Mouse (Mus musculus): ENCODE measurements around the gene Tmem185b.
A peak's percentile ranks its signal among the peaks of the same experiment; 100 is the strongest.

Tmem185b gene

GRCm38 (mm10) chr1:119525689-119526591, at the start of gene Tmem185b:
Tmem185b (plus strand) TSS chr1:119526160.
- DNase-seq (ENCODE audit: low spot score) = peak; percentile 96

GRCm38 (mm10) chr1:119476905-119477353, 49.0 kb upstream of the Tmem185b start:
- DNase-seq (ENCODE audit: low spot score) = no peak

GRCm38 (mm10) chr1:119479641-119480040, 46.3 kb upstream of the Tmem185b start:
- DNase-seq (ENCODE audit: low spot score) = no peak

GRCm38 (mm10) chr1:119480678-119481077, 45.3 kb upstream of the Tmem185b start:
- no peak for DNase-seq (ENCODE audit: low spot score)

GRCm38 (mm10) chr1:119481205-119481932, 44.6 kb upstream of the Tmem185b start:
- DNase-seq (ENCODE audit: low spot score) = peak; percentile 52

- DNase-seq (ENCODE audit: low spot score) = no peak
Measured at GRCm38 (mm10) chr1:119482891-119483290, 43.1 kb upstream of the Tmem185b start.

GRCm38 (mm10) chr1:119484457-119484856, 41.5 kb upstream of the Tmem185b start:
- peak; percentile 27 for DNase-seq (ENCODE audit: low spot score)

GRCm38 (mm10) chr1:119485825-119486224, 40.1 kb upstream of the Tmem185b start:
- no peak for DNase-seq (ENCODE audit: low spot score)

- no peak for DNase-seq (ENCODE audit: low spot score)
Measured at GRCm38 (mm10) chr1:119487917-119488590, 37.9 kb upstream of the Tmem185b start.

GRCm38 (mm10) chr1:119490765-119491164, 35.2 kb upstream of the Tmem185b start:
- no peak for DNase-seq (ENCODE audit: low spot score)

- DNase-seq (ENCODE audit: low spot score) = peak; percentile 38
Measured at GRCm38 (mm10) chr1:119492097-119492496, 33.9 kb upstream of the Tmem185b start.

- DNase-seq (ENCODE audit: low spot score) = no peak
Measured at GRCm38 (mm10) chr1:119492505-119492904, 33.5 kb upstream of the Tmem185b start.

- DNase-seq (ENCODE audit: low spot score) = no peak
Measured at GRCm38 (mm10) chr1:119494024-119494711, 31.8 kb upstream of the Tmem185b start.

- DNase-seq (ENCODE audit: low spot score) = no peak
Measured at GRCm38 (mm10) chr1:119494712-119495395, 31.1 kb upstream of the Tmem185b start.

- DNase-seq (ENCODE audit: low spot score) = no peak
Measured at GRCm38 (mm10) chr1:119495396-119495775, 30.6 kb upstream of the Tmem185b start.

- no peak for DNase-seq (ENCODE audit: low spot score)
Measured at GRCm38 (mm10) chr1:119497346-119498004, 28.5 kb upstream of the Tmem185b start.

GRCm38 (mm10) chr1:119498536-119499231, 27.3 kb upstream of the Tmem185b start:
- peak; percentile 57 for DNase-seq (ENCODE audit: low spot score)

- no peak for DNase-seq (ENCODE audit: low spot score)
Measured at GRCm38 (mm10) chr1:119499456-119499855, 26.5 kb upstream of the Tmem185b start.

GRCm38 (mm10) chr1:119501881-119502280, 24.1 kb upstream of the Tmem185b start:
- no peak for DNase-seq (ENCODE audit: low spot score)

- no peak for DNase-seq (ENCODE audit: low spot score)
Measured at GRCm38 (mm10) chr1:119502729-119503128, 23.2 kb upstream of the Tmem185b start.
